Mouse (Mus musculus): Measurements from ENCODE around the gene Afm. TPM values are rescaled to one million over a fixed set of nuclear protein-coding genes. Genes with fewer than 3 reads are reported as not detected.
A peak's percentile ranks its signal among the peaks of the same experiment; 100 is the strongest.

Afm gene
- polyA plus RNA-seq, 1 experiment from 2014 or later, result 6.9 TPM

GRCm38 (mm10) chr5:90588708-90589595, 70.2 kb downstream of the Afm start:
- peak overlapping the region; percentile 52 for H3K9ac ChIP-seq (ENCODE audit: low read length)
- 24% methylated on average over 25 of the region's 25 CpGs for WGBS
- peak overlapping the region; percentile 53 for H3K4me2 ChIP-seq (ENCODE audit: low read depth, low read length)
- H3K9me3 ChIP-seq (replicated peaks; ENCODE audit: control insufficient read depth, low read length), result no peaks in the 10 kb centered on the region
- H3K27ac ChIP-seq (ENCODE audit: low read length), result no peak overlapping the region
- H3K36me3 ChIP-seq (ENCODE audit: control insufficient read depth, insufficient read depth, low read length), result no peaks in the 10 kb centered on the region
- H3K4me3 ChIP-seq (replicated peaks; ENCODE audit: low read length), result peak overlapping the region; percentile 43
- no peaks in the 10 kb centered on the region for H3K4me1 ChIP-seq (ENCODE audit: control insufficient read depth, insufficient read depth, low read length)
- no peaks in the 10 kb centered on the region for H3K27me3 ChIP-seq (ENCODE audit: control insufficient read depth, insufficient read depth, low read length)
- peak; percentile 46; the same call in 1 of the 2 replicates for ATAC-seq (ENCODE audit: insufficient read depth, low FRiP score)

GRCm38 (mm10) chr5:90590676-90591075, 71.9 kb downstream of the Afm start:
- no peak for ATAC-seq (ENCODE audit: insufficient read depth, low FRiP score)
- no peaks in the 10 kb centered on the region for H3K9me3 ChIP-seq (replicated peaks; ENCODE audit: control insufficient read depth, low read length)
- no peaks in the 10 kb centered on the region for H3K4me1 ChIP-seq (ENCODE audit: control insufficient read depth, insufficient read depth, low read length)
- no peak overlapping the region for H3K4me3 ChIP-seq (replicated peaks; ENCODE audit: low read length)
- H3K9ac ChIP-seq (ENCODE audit: low read length), result no peak overlapping the region
- WGBS, result 78% methylated on average over 10 of the region's 10 CpGs
- no peak overlapping the region for H3K27ac ChIP-seq (ENCODE audit: low read length)
- H3K4me2 ChIP-seq (ENCODE audit: low read depth, low read length), result no peak overlapping the region
- no peaks in the 10 kb centered on the region for H3K36me3 ChIP-seq (ENCODE audit: control insufficient read depth, insufficient read depth, low read length)
- no peaks in the 10 kb centered on the region for H3K27me3 ChIP-seq (ENCODE audit: control insufficient read depth, insufficient read depth, low read length)

- H3K4me3 ChIP-seq (replicated peaks; ENCODE audit: low read length), result no peak overlapping the region
- H3K27ac ChIP-seq (ENCODE audit: low read length), result no peak overlapping the region
- WGBS, result 72% methylated on average over 6 of the region's 6 CpGs
- H3K36me3 ChIP-seq (ENCODE audit: control insufficient read depth, insufficient read depth, low read length), result no peaks in the 10 kb centered on the region
- H3K4me2 ChIP-seq (ENCODE audit: low read depth, low read length), result no peak overlapping the region
- no peaks in the 10 kb centered on the region for H3K27me3 ChIP-seq (ENCODE audit: control insufficient read depth, insufficient read depth, low read length)
- no peaks in the 10 kb centered on the region for H3K4me1 ChIP-seq (ENCODE audit: control insufficient read depth, insufficient read depth, low read length)
- no peak for ATAC-seq (ENCODE audit: insufficient read depth, low FRiP score)
- no peak overlapping the region for H3K9ac ChIP-seq (ENCODE audit: low read length)
- H3K9me3 ChIP-seq (replicated peaks; ENCODE audit: control insufficient read depth, low read length), result no peaks in the 10 kb centered on the region
Observed at GRCm38 (mm10) chr5:90591936-90592335, 73.2 kb downstream of the Afm start.

GRCm38 (mm10) chr5:90594945-90595344, 76.2 kb downstream of the Afm start:
- no peak overlapping the region for H3K27ac ChIP-seq (ENCODE audit: low read length)
- no peaks in the 10 kb centered on the region for H3K36me3 ChIP-seq (ENCODE audit: control insufficient read depth, insufficient read depth, low read length)
- H3K9me3 ChIP-seq (replicated peaks; ENCODE audit: control insufficient read depth, low read length), result no peaks in the 10 kb centered on the region
- no peak overlapping the region for H3K4me2 ChIP-seq (ENCODE audit: low read depth, low read length)
- H3K4me1 ChIP-seq (ENCODE audit: control insufficient read depth, insufficient read depth, low read length), result no peaks in the 10 kb centered on the region
- H3K4me3 ChIP-seq (replicated peaks; ENCODE audit: low read length), result no peak overlapping the region
- no peaks in the 10 kb centered on the region for H3K27me3 ChIP-seq (ENCODE audit: control insufficient read depth, insufficient read depth, low read length)
- no peak overlapping the region for H3K9ac ChIP-seq (ENCODE audit: low read length)
- 69% methylated on average over 13 of the region's 13 CpGs for WGBS
- no peak for ATAC-seq (ENCODE audit: insufficient read depth, low FRiP score)

GRCm38 (mm10) chr5:90596155-90596554, 77.4 kb downstream of the Afm start:
- no peaks in the 10 kb centered on the region for H3K9me3 ChIP-seq (replicated peaks; ENCODE audit: control insufficient read depth, low read length)
- no peak overlapping the region for H3K27ac ChIP-seq (ENCODE audit: low read length)

DNA sequence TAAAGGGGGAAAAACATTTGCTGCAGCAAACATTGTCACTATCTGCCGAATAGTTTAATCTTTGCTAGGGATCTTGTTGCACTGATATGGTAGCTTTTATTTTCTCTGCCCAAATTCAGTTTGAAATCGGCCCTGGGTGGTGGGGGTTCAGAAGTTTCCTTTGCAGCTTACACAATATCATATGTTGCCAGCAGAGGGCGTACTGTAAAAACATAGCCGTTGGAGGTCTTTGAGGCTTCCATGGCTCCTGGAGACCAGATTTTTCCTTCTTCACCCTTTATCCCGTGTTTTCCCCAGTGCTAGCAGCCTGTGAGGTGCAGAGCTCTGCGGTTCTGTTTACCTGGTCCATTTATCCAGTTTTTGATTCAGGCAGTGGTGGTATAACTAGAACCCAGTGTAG, 82.7 kb downstream of the Afm start:
- H3K27ac ChIP-seq (ENCODE audit: low read length), result no peak overlapping the region
- no peaks in the 10 kb centered on the region for H3K36me3 ChIP-seq (ENCODE audit: control insufficient read depth, insufficient read depth, low read length)
- no peak for ATAC-seq (ENCODE audit: insufficient read depth, low FRiP score)
- H3K4me2 ChIP-seq (ENCODE audit: low read depth, low read length), result no peak overlapping the region
- H3K27me3 ChIP-seq (ENCODE audit: control insufficient read depth, insufficient read depth, low read length), result no peaks in the 10 kb centered on the region
- peaks cover 10% of the 10 kb centered on the region for H3K4me1 ChIP-seq (ENCODE audit: control insufficient read depth, insufficient read depth, low read length)
- H3K9me3 ChIP-seq (replicated peaks; ENCODE audit: control insufficient read depth, low read length), result no peaks in the 10 kb centered on the region
- H3K9ac ChIP-seq (ENCODE audit: low read length), result no peak overlapping the region
- WGBS, result 14% methylated on average over 6 of the region's 6 CpGs
- H3K4me3 ChIP-seq (replicated peaks; ENCODE audit: low read length), result no peak overlapping the region

More at GRCm38 (mm10) chr5:90596155-90596554, 77.4 kb downstream of the Afm start:
- H3K4me1 ChIP-seq (ENCODE audit: control insufficient read depth, insufficient read depth, low read length), result no peaks in the 10 kb centered on the region
- H3K27me3 ChIP-seq (ENCODE audit: control insufficient read depth, insufficient read depth, low read length), result no peaks in the 10 kb centered on the region
- no peaks in the 10 kb centered on the region for H3K36me3 ChIP-seq (ENCODE audit: control insufficient read depth, insufficient read depth, low read length)
- 80% methylated on average over 6 of the region's 6 CpGs for WGBS
- no peak overlapping the region for H3K9ac ChIP-seq (ENCODE audit: low read length)
- no peak overlapping the region for H3K4me2 ChIP-seq (ENCODE audit: low read depth, low read length)
- no peak for ATAC-seq (ENCODE audit: insufficient read depth, low FRiP score)
- H3K4me3 ChIP-seq (replicated peaks; ENCODE audit: low read length), result no peak overlapping the region

Other genes with a start within 250 kb of the Afm start
- 18.2 and 22.8 TPM in 2 replicates for gene Ankrd17, start 152.4 kb upstream of the Afm start, polyA plus RNA-seq (2015; fragmentation: Nextera tagmentation; extraction: Ambion mirVana)
- 5.3 and 6.3 TPM in 2 replicates for gene Gm9958, start 151.7 kb upstream of the Afm start, polyA plus RNA-seq (2015; fragmentation: Nextera tagmentation; extraction: Ambion mirVana)
- gene Alb, start 58.0 kb upstream of the Afm start, polyA plus RNA-seq (2015; fragmentation: Nextera tagmentation; extraction: Ambion mirVana), result 188 and 224 TPM in 2 replicates
- gene Afp, start 28.2 kb upstream of the Afm start, polyA plus RNA-seq (2015; fragmentation: Nextera tagmentation; extraction: Ambion mirVana), result 368 and 546 TPM in 2 replicates
- 0.12 and 0.14 TPM in 2 replicates for gene 5830473C10Rik, start 42.2 kb downstream of the Afm start, polyA plus RNA-seq (2015; fragmentation: Nextera tagmentation; extraction: Ambion mirVana)
- 10.3 and 12.3 TPM in 2 replicates for gene Rassf6, start 121.7 kb downstream of the Afm start, polyA plus RNA-seq (2015; fragmentation: Nextera tagmentation; extraction: Ambion mirVana)
- 0.19 TPM in 1 of 2 replicates, not detected in the other for gene Cxcl5, start 240.4 kb downstream of the Afm start, polyA plus RNA-seq (2015; fragmentation: Nextera tagmentation; extraction: Ambion mirVana)
- 3.2 and 4.3 TPM in 2 replicates for gene Ppbp, start 249.6 kb downstream of the Afm start, polyA plus RNA-seq (2015; fragmentation: Nextera tagmentation; extraction: Ambion mirVana)